Mouse (Mus musculus) neural tube, embryonic 13.5 days (tissue): Measurements from ENCODE around the gene Nudt8. TPM values are rescaled to one million over a fixed set of nuclear protein-coding genes. Genes with fewer than 3 reads are reported as not detected.

Experiments used
- ATAC-seq: fragments of 200-750 bp; cut with Nextera tagmentation; 2 replicates; pipeline ENCODE4 v1.8.0; 2017; ENCODE audit warnings: low read depth, mild to moderate bottlenecking, moderate TSS enrichment, moderate library complexity
- H3K27ac ChIP-seq: fragments of 300-500 bp; sonication (generic); replicated peaks from 2 replicates; pipeline ENCODE4 v1.5.1; 2015; ENCODE audit warnings: moderate library complexity, mild to moderate bottlenecking, inconsistent platforms
- H3K27me3 ChIP-seq: fragments of 300-500 bp; sonication (generic); 2 replicates; pipeline ENCODE4 v1.6.1; 2015; ENCODE audit warnings: mild to moderate bottlenecking, inconsistent platforms
- H3K36me3 ChIP-seq: fragments of 300-500 bp; sonication (generic); 2 replicates; pipeline ENCODE4 v1.6.1; 2015; ENCODE audit warnings: mild to moderate bottlenecking, inconsistent platforms
- H3K4me1 ChIP-seq: fragments of 300-500 bp; sonication (generic); replicated peaks from 2 replicates; pipeline ENCODE4 v1.6.1; 2015; ENCODE audit warnings: inconsistent platforms
- H3K4me2 ChIP-seq: fragments of 300-500 bp; sonication (generic); 2 replicates; pipeline ENCODE4 v1.6.1; 2015; ENCODE audit warnings: inconsistent platforms, mild to moderate bottlenecking, moderate library complexity
- H3K4me3 ChIP-seq: fragments of 300-500 bp; sonication (generic); 2 replicates; pipeline ENCODE4 v1.5.1; 2015; ENCODE audit warnings: mild to moderate bottlenecking, inconsistent platforms
- H3K9ac ChIP-seq: fragments of 300-500 bp; sonication (generic); 2 replicates; pipeline ENCODE4 v1.6.1; 2015; ENCODE audit warnings: moderate library complexity, mild to moderate bottlenecking, inconsistent platforms
- H3K9me3 ChIP-seq: fragments of 300-500 bp; sonication (generic); 2 replicates; pipeline ENCODE4 v1.6.1; 2016; ENCODE audit warnings: inconsistent platforms
- whole genome bisulfite sequencing: fragments of 180-500 bp; shearing (Covaris S2); methylation state at CpG from one replicate; pipeline ENCODE4 v1.1.7; 2015; 5-methylcytosine and 5-hydroxymethylcytosine counted together
- polyA plus RNA-seq: library from polyadenylated mRNA; unstranded; fragments of >200 nt; fragmentation: Nextera tagmentation; extraction: Ambion mirVana; gene quantifications from 2 replicates; pipeline ENCODE4 v1.2.1, GENCODE M21; 2015

The Nudt8 gene
- polyA plus RNA-seq, 1 experiment from 2014 or later: 22.5 TPM

- peak overlapping the region; percentile 88 for H3K9ac ChIP-seq
- 84% methylated on average over 5 of the region's 5 CpGs for WGBS
- peaks cover 20% of the 10 kb centered on the region for H3K4me1 ChIP-seq
- H3K36me3 ChIP-seq: peaks cover 19% of the 10 kb centered on the region
- no peaks in the 10 kb centered on the region for H3K9me3 ChIP-seq
- no peak for ATAC-seq
- no peak overlapping the region for H3K27ac ChIP-seq
- H3K4me3 ChIP-seq: 0 out of 2 replicates have a peak overlapping the region, but pooled peaks have one; percentile 62
- peak overlapping the region; percentile 91 for H3K4me2 ChIP-seq
- no peaks in the 10 kb centered on the region for H3K27me3 ChIP-seq
Observed at GRCm38 (mm10) chr19:4001752-4002151, 1.4 kb downstream of the Nudt8 start.

GRCm38 (mm10) chr19:4003112-4003511 lies 2.7 kb downstream of the Nudt8 start, which contains the start of gene Doc2g:
Doc2g (plus strand) TSS chr19:4003313.
- H3K36me3 ChIP-seq: peaks cover 33% of the 10 kb centered on the region
- 85% methylated on average over 1 of the region's 1 CpGs for WGBS

GRCm38 (mm10) chr19:4003641-4004040 lies 3.3 kb downstream of the Nudt8 start:
- no peak overlapping the region for H3K9ac ChIP-seq
- H3K4me1 ChIP-seq: peaks cover 20% of the 10 kb centered on the region
- no peaks in the 10 kb centered on the region for H3K9me3 ChIP-seq
- H3K27me3 ChIP-seq: no peaks in the 10 kb centered on the region
- WGBS: 81% methylated on average over 12 of the region's 12 CpGs
- H3K36me3 ChIP-seq: peaks cover 38% of the 10 kb centered on the region
- no peak for ATAC-seq
- no peak overlapping the region for H3K4me3 ChIP-seq
- H3K4me2 ChIP-seq: no peak overlapping the region
- no peak overlapping the region for H3K27ac ChIP-seq

More at GRCm38 (mm10) chr19:4003112-4003511, 2.7 kb downstream of the Nudt8 start, which contains the start of gene Doc2g:
- H3K9ac ChIP-seq: peak within 1 kb of the TSS; percentile 88; the same call in 1 of the 2 replicates
- H3K4me3 ChIP-seq: no peak within 1 kb of the TSS
- H3K9me3 ChIP-seq: no peaks in the 10 kb centered on the region
- peaks cover 20% of the 10 kb centered on the region for H3K4me1 ChIP-seq
- no peak within 1 kb of the TSS for H3K27ac ChIP-seq
- no peak within 1 kb of the TSS for H3K4me2 ChIP-seq
- no peaks in the 10 kb centered on the region for H3K27me3 ChIP-seq
- ATAC-seq: no peak

GRCm38 (mm10) chr19:4004331-4004730 lies 4.0 kb downstream of the Nudt8 start:
- Histone ChIP-seq H3K4me3 (no peak overlapping the region), H3K4me1 (peaks cover 19% of the 10 kb centered on the region)
- 90% methylated on average over 15 of the region's 15 CpGs for WGBS

GRCm38 (mm10) chr19:4005091-4005490 lies 4.7 kb downstream of the Nudt8 start:
- H3K9me3 ChIP-seq: no peaks in the 10 kb centered on the region
- 92% methylated on average over 9 of the region's 9 CpGs for WGBS
- peaks cover 13% of the 10 kb centered on the region for H3K4me1 ChIP-seq
- H3K4me2 ChIP-seq: no peak overlapping the region
- no peaks in the 10 kb centered on the region for H3K27me3 ChIP-seq
- peaks cover 53% of the 10 kb centered on the region for H3K36me3 ChIP-seq
- H3K9ac ChIP-seq: no peak overlapping the region
- H3K27ac ChIP-seq: no peak overlapping the region
- no peak for ATAC-seq
- no peak overlapping the region for H3K4me3 ChIP-seq

More at GRCm38 (mm10) chr19:4004331-4004730, 4.0 kb downstream of the Nudt8 start:
- Histone ChIP-seq H3K27ac (no peak overlapping the region), H3K36me3 (peaks cover 45% of the 10 kb centered on the region), H3K9ac (no peak overlapping the region), H3K27me3 (no peaks in the 10 kb centered on the region), H3K4me2 (no peak overlapping the region), H3K9me3 (no peaks in the 10 kb centered on the region)
- ATAC-seq: no peak

GRCm38 (mm10) chr19:4005971-4006370 lies 5.6 kb downstream of the Nudt8 start:
- no peaks in the 10 kb centered on the region for H3K9me3 ChIP-seq
- H3K27ac ChIP-seq: no peak overlapping the region
- no peak overlapping the region for H3K4me2 ChIP-seq
- H3K4me1 ChIP-seq: peaks cover 13% of the 10 kb centered on the region
- 93% methylated on average over 8 of the region's 8 CpGs for WGBS
- peaks cover 59% of the 10 kb centered on the region for H3K36me3 ChIP-seq
- no peak for ATAC-seq
- no peaks in the 10 kb centered on the region for H3K27me3 ChIP-seq
- no peak overlapping the region for H3K4me3 ChIP-seq
- no peak overlapping the region for H3K9ac ChIP-seq

- ATAC-seq: no peak
- 94% methylated on average over 5 of the region's 5 CpGs for WGBS
- no peak overlapping the region for H3K27ac ChIP-seq
- H3K4me3 ChIP-seq: no peak overlapping the region; the same call in 1 of the 2 replicates
- peaks cover 49% of the 10 kb centered on the region for H3K36me3 ChIP-seq
- no peak overlapping the region for H3K4me2 ChIP-seq
- no peaks in the 10 kb centered on the region for H3K9me3 ChIP-seq
- no peaks in the 10 kb centered on the region for H3K27me3 ChIP-seq
- peaks cover 20% of the 10 kb centered on the region for H3K4me1 ChIP-seq
- H3K9ac ChIP-seq: no peak overlapping the region; the same call in 1 of the 2 replicates
Observed at GRCm38 (mm10) chr19:4011086-4011485, 10.7 kb downstream of the Nudt8 start.

GRCm38 (mm10) chr19:4012432-4013022 lies 12.1 kb downstream of the Nudt8 start, which contains the start of gene Ndufv1:
Ndufv1 (minus strand) TSS chr19:4012806.
- no peaks in the 10 kb centered on the region for H3K9me3 ChIP-seq
- H3K4me3 ChIP-seq: peak within 1 kb of the TSS; percentile 79
- H3K36me3 ChIP-seq: peaks cover 34% of the 10 kb centered on the region
- H3K27me3 ChIP-seq: no peaks in the 10 kb centered on the region
- ATAC-seq: peak; percentile 99
- peaks cover 20% of the 10 kb centered on the region for H3K4me1 ChIP-seq
- peak within 1 kb of the TSS; percentile 61 for H3K4me2 ChIP-seq
- under 1% methylated on average over 45 of the region's 45 CpGs for WGBS
- peak within 1 kb of the TSS; percentile 80 for H3K9ac ChIP-seq
- peak within 1 kb of the TSS; percentile 73 for H3K27ac ChIP-seq

- ATAC-seq: no peak; the same call in 1 of the 2 replicates
Observed at GRCm38 (mm10) chr19:4013066-4013465, 12.7 kb downstream of the Nudt8 start.

GRCm38 (mm10) chr19:4014802-4015201 lies 14.4 kb downstream of the Nudt8 start:
- H3K36me3 ChIP-seq: peaks cover 11% of the 10 kb centered on the region

More at GRCm38 (mm10) chr19:4013066-4013465, 12.7 kb downstream of the Nudt8 start:
- Histone ChIP-seq H3K9me3 (no peaks in the 10 kb centered on the region), H3K4me3 (peak overlapping the region; percentile 79), H3K36me3 (peaks cover 29% of the 10 kb centered on the region), H3K27ac (no peak overlapping the region), H3K4me2 (peak overlapping the region; percentile 47), H3K9ac (peak overlapping the region; percentile 44), H3K27me3 (no peaks in the 10 kb centered on the region), H3K4me1 (peaks cover 20% of the 10 kb centered on the region)
- WGBS: 21% methylated on average over 9 of the region's 9 CpGs

GRCm38 (mm10) chr19:4015635-4016034 lies 15.3 kb downstream of the Nudt8 start:
- Histone ChIP-seq H3K9ac (0 out of 2 replicates have a peak overlapping the region, but pooled peaks have one; percentile 5), H3K27ac (no peak overlapping the region), H3K27me3 (no peaks in the 10 kb centered on the region), H3K4me3 (no peak overlapping the region), H3K4me1 (peaks cover 20% of the 10 kb centered on the region), H3K4me2 (no peak overlapping the region), H3K36me3 (peaks cover 4% of the 10 kb centered on the region; the same call in 1 of the 2 replicates), H3K9me3 (no peaks in the 10 kb centered on the region)
- ATAC-seq: no peak
- 64% methylated on average over 5 of the region's 5 CpGs for WGBS

More at GRCm38 (mm10) chr19:4014802-4015201, 14.4 kb downstream of the Nudt8 start:
- Histone ChIP-seq H3K9ac (no peak overlapping the region), H3K9me3 (no peaks in the 10 kb centered on the region), H3K4me3 (no peak overlapping the region), H3K4me2 (no peak overlapping the region), H3K27me3 (no peaks in the 10 kb centered on the region), H3K27ac (no peak overlapping the region), H3K4me1 (peaks cover 20% of the 10 kb centered on the region)
- ATAC-seq: no peak

- H3K36me3 ChIP-seq: no peaks in the 10 kb centered on the region
- H3K9me3 ChIP-seq: no peaks in the 10 kb centered on the region
- no peak for ATAC-seq
- no peak overlapping the region for H3K27ac ChIP-seq
- no peak overlapping the region for H3K4me3 ChIP-seq
- H3K4me1 ChIP-seq: peaks cover 5% of the 10 kb centered on the region; the same call in 1 of the 2 replicates
- 74% methylated on average over 10 of the region's 10 CpGs for WGBS
- no peaks in the 10 kb centered on the region for H3K27me3 ChIP-seq
- H3K4me2 ChIP-seq: no peak overlapping the region
- H3K9ac ChIP-seq: 0 out of 2 replicates have a peak overlapping the region, but pooled peaks have one; percentile 26
Observed at GRCm38 (mm10) chr19:4017921-4018587, 17.7 kb downstream of the Nudt8 start.
